Mouse (Mus musculus) B cell, adult 62 days (primary cell): ENCODE measurements around the gene Dnajb5. TPM values are rescaled to one million over a fixed set of nuclear protein-coding genes. Genes with fewer than 3 reads are reported as not detected.

Source experiments
- total RNA-seq: library from RNA; stranded (reverse); gene quantifications from 4 replicates; pipeline ENCODE4 v1.2.4, GENCODE M21; 2023

The Dnajb5 gene
- 33.1 to 42.0 TPM (median 37.5 TPM) in 4 replicates for total RNA-seq

DNA sequence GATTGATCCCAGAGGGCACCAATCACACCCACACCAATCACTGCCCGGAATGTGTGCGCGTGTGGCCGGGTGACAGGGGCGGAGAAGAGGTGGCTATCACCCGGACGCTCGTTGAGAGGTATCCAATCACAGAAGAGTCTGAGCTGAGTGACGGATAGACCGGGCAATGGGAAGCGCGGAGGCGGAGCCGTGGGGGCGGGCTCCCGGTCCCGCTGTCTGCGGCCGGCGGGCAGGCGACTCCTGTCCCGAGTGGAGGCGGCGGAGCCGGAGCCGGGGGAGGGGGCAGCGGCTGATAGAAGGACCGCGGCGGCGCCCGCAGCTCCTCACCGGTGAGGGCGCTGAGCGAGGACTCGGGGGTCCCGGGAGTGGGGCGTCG is at the start of gene Dnajb5:
Gene Dnajb5 (plus strand): TSS at position 139 of the 376 bp plus-strand sequence.

GRCm38 (mm10) chr4:42916617-42917401 is 32.8 kb upstream of the Dnajb5 start, which contains the start of gene Phf24:
Gene Phf24 (plus strand): TSS chr4:42916660.

DNA sequence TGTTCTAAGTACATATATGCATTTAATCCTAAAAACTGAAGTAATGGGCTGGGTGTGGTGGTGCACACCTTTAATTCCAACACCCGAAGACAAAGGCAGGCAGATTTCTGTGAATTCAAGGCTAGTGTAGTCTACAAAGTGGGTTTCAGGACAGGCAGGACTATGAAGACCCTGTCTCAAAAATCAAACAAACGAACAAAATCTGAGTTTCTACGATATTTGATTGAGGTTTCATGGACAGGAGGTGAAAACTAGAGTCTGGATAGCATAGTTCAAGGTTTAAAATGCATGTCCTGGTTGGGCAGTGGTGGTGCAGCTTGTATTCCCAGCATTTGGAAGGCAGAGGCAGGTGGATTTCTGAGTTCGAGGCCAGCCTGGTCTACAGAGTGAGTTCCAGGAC is 19.7 kb downstream of the Dnajb5 start, which contains the start of gene 1700022I11Rik:
Gene 1700022I11Rik (plus strand): TSS at position 301 of the 400 bp plus-strand sequence.

DNA sequence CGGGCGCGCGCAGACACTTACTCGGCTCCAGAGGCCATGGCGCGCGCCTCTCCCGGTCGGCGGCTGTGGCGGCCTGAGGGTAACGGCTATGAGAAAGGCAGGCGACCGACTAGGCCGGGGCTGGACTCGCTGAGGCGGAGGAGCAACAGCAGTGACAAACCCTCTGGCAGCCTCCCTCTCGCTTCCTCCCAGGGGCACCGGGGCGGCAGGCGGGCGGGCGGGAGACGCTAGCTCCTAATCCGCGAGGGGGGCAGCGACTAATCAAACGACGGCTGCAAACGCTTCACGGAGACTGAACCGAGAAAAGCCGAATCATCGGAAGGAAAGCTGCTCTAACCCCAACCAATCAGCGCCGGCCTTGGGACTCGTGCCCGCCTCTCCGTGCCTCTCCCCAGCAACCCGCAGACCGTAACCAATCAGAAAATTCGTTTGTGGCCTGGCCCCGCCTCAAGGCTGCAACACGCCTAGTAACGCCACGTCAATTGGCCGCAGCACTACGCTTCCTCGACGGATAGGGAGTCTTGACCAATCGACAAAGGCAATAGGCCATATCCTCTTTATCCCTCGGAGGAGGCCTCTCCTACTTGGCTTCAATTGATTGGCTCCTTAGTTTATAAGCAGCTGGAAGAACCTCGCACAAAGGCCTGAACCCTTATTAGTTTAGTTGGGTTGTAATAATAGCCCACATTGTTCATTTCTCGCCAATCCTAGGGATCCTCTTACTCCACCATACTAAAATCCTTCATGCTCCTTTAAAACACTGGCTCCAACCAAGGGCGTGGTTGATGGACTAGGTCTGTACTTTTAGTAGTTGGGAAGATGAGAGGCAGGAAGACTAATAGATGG is 50.8 kb downstream of the Dnajb5 start, which contains the start of gene Vcp:
Gene Vcp (minus strand): TSS at position 367 of the 846 bp plus-strand sequence.

Other genes with a start within 250 kb of the Dnajb5 start
- not detected in 4 replicates for gene 4930578G10Rik, start 214.3 kb upstream of the Dnajb5 start, total RNA-seq
- gene Ccl19, start 193.2 kb upstream of the Dnajb5 start, total RNA-seq: not detected in 4 replicates
- not detected in 4 replicates for gene Ccl21a, start 175.8 kb upstream of the Dnajb5 start, total RNA-seq
- not detected in 4 replicates for gene Fam205a1, start 95.9 kb upstream of the Dnajb5 start, total RNA-seq
- gene Gm12394, start 93.0 kb upstream of the Dnajb5 start, total RNA-seq: not detected in 4 replicates
- gene Fam205c, start 75.6 kb upstream of the Dnajb5 start, total RNA-seq: not detected in 4 replicates
- not detected in 4 replicates for gene Phf24, start 33.2 kb upstream of the Dnajb5 start, total RNA-seq
- not detected in 4 replicates for gene 1700022I11Rik, start 19.8 kb downstream of the Dnajb5 start, total RNA-seq
- gene Vcp, start 50.7 kb downstream of the Dnajb5 start, total RNA-seq: 98.6 to 113 TPM (median 106 TPM) in 4 replicates
- 27.6 to 34.9 TPM (median 32.9 TPM) in 4 replicates for gene Fancg, start 60.7 kb downstream of the Dnajb5 start, total RNA-seq
- 33.1 to 43.8 TPM (median 42.4 TPM) in 4 replicates for gene Pigo, start 76.0 kb downstream of the Dnajb5 start, total RNA-seq
- 59.6 to 79.8 TPM (median 72.1 TPM) in 4 replicates for gene Stoml2, start 81.9 kb downstream of the Dnajb5 start, total RNA-seq
- gene Fam214b, start 96.4 kb downstream of the Dnajb5 start, total RNA-seq: 21.7 to 35.2 TPM (median 25.9 TPM) in 4 replicates
- gene Unc13b, start 109.1 kb downstream of the Dnajb5 start, total RNA-seq: 0.26 to 1.8 TPM (median 1.1 TPM) in 4 replicates